Mouse (Mus musculus) liver, embryonic 12.5 days (tissue): ENCODE results near the gene Ffar4. TPM values are rescaled to one million over a fixed set of nuclear protein-coding genes. Genes with fewer than 3 reads are reported as not detected.
A peak's percentile ranks its signal among the peaks of the same experiment; 100 is the strongest.

Experiments
- ATAC-seq: fragments of 200-750 bp; cut with Nextera tagmentation; 2 replicates; pipeline ENCODE4 v1.8.0; 2017; ENCODE audit warnings: moderate number of reproducible peaks, mild to moderate bottlenecking, moderate library complexity
- H3K27ac ChIP-seq: fragments of 300-500 bp; sonication (generic); 2 replicates; pipeline ENCODE4 v1.5.1; 2016; ENCODE audit warnings: mild to moderate bottlenecking
- H3K27me3 ChIP-seq: fragments of 300-500 bp; sonication (generic); replicated peaks from 2 replicates; pipeline ENCODE4 v1.6.1; 2016; ENCODE audit warnings: mild to moderate bottlenecking, moderate library complexity
- H3K36me3 ChIP-seq: fragments of 300-500 bp; sonication (generic); 2 replicates; pipeline ENCODE4 v1.6.1; 2016; ENCODE audit warnings: mild to moderate bottlenecking, moderate library complexity
- H3K4me1 ChIP-seq: fragments of 300-500 bp; sonication (generic); 2 replicates; pipeline ENCODE4 v1.6.1; 2016
- H3K4me2 ChIP-seq: fragments of 300-500 bp; sonication (generic); 2 replicates; pipeline ENCODE4 v1.6.1; 2016; ENCODE audit warnings: mild to moderate bottlenecking, moderate library complexity
- H3K4me3 ChIP-seq: fragments of 300-500 bp; sonication (generic); 2 replicates; pipeline ENCODE4 v1.5.1; 2016; ENCODE audit warnings: mild to moderate bottlenecking, moderate library complexity
- H3K9ac ChIP-seq: fragments of 300-500 bp; sonication (generic); 2 replicates; pipeline ENCODE4 v1.6.1; 2016; ENCODE audit warnings: mild to moderate bottlenecking, moderate library complexity
- H3K9me3 ChIP-seq: fragments of 300-500 bp; sonication (generic); replicated peaks from 2 replicates; pipeline ENCODE4 v1.6.1; 2016; ENCODE audit warnings: mild to moderate bottlenecking, moderate library complexity
- WGBS: fragments of 180-500 bp; shearing (Covaris S2); methylation state at CpG from one replicate; pipeline ENCODE4 v1.1.7; 2016; ENCODE audit not compliant: insufficient replicate concordance; 5-methylcytosine and 5-hydroxymethylcytosine counted together
- polyA plus RNA-seq: library from polyadenylated mRNA; unstranded; fragments of >200 nt; fragmentation: Nextera tagmentation; extraction: Ambion mirVana; gene quantifications from 2 replicates; pipeline ENCODE4 v1.2.1, GENCODE M21; 2016

Ffar4 gene
- polyA plus RNA-seq, 1 experiment from 2014 or later = 0.54 TPM

GRCm38 (mm10) chr19:38143540-38144271 is 46.8 kb downstream of the Ffar4 start:
- no peak for ATAC-seq
- no peaks in the 10 kb centered on the region for H3K27me3 ChIP-seq
- H3K36me3 ChIP-seq = no peaks in the 10 kb centered on the region
- no peak overlapping the region for H3K27ac ChIP-seq
- no peaks in the 10 kb centered on the region for H3K9me3 ChIP-seq
- no peaks in the 10 kb centered on the region for H3K4me1 ChIP-seq
- no peak overlapping the region for H3K9ac ChIP-seq
- no peak overlapping the region for H3K4me2 ChIP-seq
- 34% methylated on average over 4 of the region's 4 CpGs for WGBS
- no peak overlapping the region for H3K4me3 ChIP-seq

- 75% methylated on average over 1 of the region's 1 CpGs for WGBS
- H3K27ac ChIP-seq = no peak overlapping the region
- 0 out of 2 replicates have a peak, but pooled peaks cover 3% of the 10 kb centered on the region for H3K4me1 ChIP-seq
- no peak for ATAC-seq
- no peaks in the 10 kb centered on the region for H3K36me3 ChIP-seq
- H3K27me3 ChIP-seq = no peaks in the 10 kb centered on the region
- no peaks in the 10 kb centered on the region for H3K9me3 ChIP-seq
- H3K4me2 ChIP-seq = no peak overlapping the region
- no peak overlapping the region for H3K9ac ChIP-seq
- no peak overlapping the region for H3K4me3 ChIP-seq
Observed at GRCm38 (mm10) chr19:38156243-38156642, 59.4 kb downstream of the Ffar4 start.

- Histone ChIP-seq H3K27me3 (no peaks in the 10 kb centered on the region), H3K27ac (peak overlapping the region; percentile 62), H3K4me2 (peak overlapping the region; percentile 31; the same call in 1 of the 2 replicates), H3K4me3 (no peak overlapping the region), H3K9me3 (no peaks in the 10 kb centered on the region), H3K4me1 (0 out of 2 replicates have a peak, but pooled peaks cover 3% of the 10 kb centered on the region), H3K9ac (no peak overlapping the region; the same call in 1 of the 2 replicates), H3K36me3 (no peaks in the 10 kb centered on the region)
- 65% methylated on average over 21 of the region's 21 CpGs for WGBS
- peak; percentile 74 for ATAC-seq
Observed at GRCm38 (mm10) chr19:38161648-38162354, 64.9 kb downstream of the Ffar4 start.

Other genes starting within 250 kb of the Ffar4 start
- gene Myof, start 53.5 kb upstream of the Ffar4 start, polyA plus RNA-seq = 0.66 and 0.97 TPM in 2 replicates
- 8.6 and 9.6 TPM in 2 replicates for gene Cep55, start 42.1 kb upstream of the Ffar4 start, polyA plus RNA-seq
- 1,432 and 1,434 TPM in 2 replicates for gene Rbp4, start 28.2 kb downstream of the Ffar4 start, polyA plus RNA-seq
- 3.2 and 3.5 TPM in 2 replicates for gene Pde6c, start 35.7 kb downstream of the Ffar4 start, polyA plus RNA-seq
- 23.5 and 25.4 TPM in 2 replicates for gene Fra10ac1, start 127.1 kb downstream of the Ffar4 start, polyA plus RNA-seq
- gene Lgi1, start 167.5 kb downstream of the Ffar4 start, polyA plus RNA-seq = 0.05 TPM in 1 of 2 replicates, not detected in the other